Mouse (Mus musculus): ENCODE measurements at regions not wholly inside any gene's neighbourhood (a gene's known extent, or its start where the extent isn't known, plus 50 kb on each side); places are given as distances from the start of the nearest gene placed in this dataset.

DNA sequence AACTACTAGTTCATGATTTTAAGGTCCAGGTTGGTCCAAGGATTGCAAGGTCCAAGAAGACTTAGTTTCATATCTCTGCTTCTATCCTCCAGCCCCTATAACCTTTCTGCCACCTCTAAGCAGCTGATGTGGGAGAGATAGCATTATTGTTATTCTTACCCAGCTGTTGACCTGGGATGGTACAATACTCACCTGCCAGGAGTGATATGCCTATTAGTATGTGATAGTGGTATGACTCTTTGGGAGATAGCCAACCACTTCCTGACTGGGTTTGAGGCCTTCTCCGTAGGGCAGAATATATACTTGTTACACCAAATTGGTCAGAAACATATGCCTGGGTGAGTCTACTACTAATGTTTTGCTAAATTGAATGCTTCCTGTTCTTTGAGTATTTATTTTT, 137.4 kb upstream of the Tprg start:
- Histone ChIP-seq H3K27me3 (ENCODE audit: control insufficient read depth, insufficient read depth, low read length) (no peaks in the 10 kb centered on the region), H3K36me3 (ENCODE audit: control insufficient read depth, insufficient read depth, low read length) (no peaks in the 10 kb centered on the region), H3K4me1 (ENCODE audit: control insufficient read depth, insufficient read depth, low read length) (no peaks in the 10 kb centered on the region), H3K27ac (ENCODE audit: low read length) (no peak overlapping the region), H3K9ac (ENCODE audit: low read length) (no peak overlapping the region), H3K4me2 (ENCODE audit: low read depth, low read length) (no peak overlapping the region), H3K4me3 (replicated peaks; ENCODE audit: low read length) (no peak overlapping the region), H3K9me3 (replicated peaks; ENCODE audit: control insufficient read depth, low read length) (no peaks in the 10 kb centered on the region)
- ATAC-seq (ENCODE audit: insufficient read depth, low FRiP score) = no peak
- 71% methylated on average over 1 of the region's 1 CpGs for WGBS

DNA sequence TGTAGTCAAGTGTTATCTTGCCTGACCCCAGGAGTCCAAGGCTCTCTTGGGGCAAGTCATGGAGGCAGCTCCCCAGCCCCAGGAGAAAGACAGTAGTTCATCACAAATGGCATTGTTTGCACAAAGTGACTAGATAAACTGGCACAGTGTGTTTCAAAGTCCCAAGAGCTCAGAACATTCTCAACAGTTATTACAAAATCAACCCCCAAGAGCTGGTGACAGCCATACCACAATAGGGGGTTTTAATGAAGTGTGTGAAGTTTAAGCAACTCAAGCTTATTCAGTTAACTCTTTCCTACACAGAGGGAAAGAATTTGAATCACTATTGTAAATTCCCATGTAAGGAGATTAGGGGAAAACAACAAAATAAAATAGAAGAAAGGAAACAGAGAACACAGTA, 109.7 kb upstream of the Tprg start:
- no peak for ATAC-seq (ENCODE audit: insufficient read depth, low FRiP score)
- Histone ChIP-seq H3K27ac (ENCODE audit: low read length) (no peak overlapping the region), H3K9ac (ENCODE audit: low read length) (no peak overlapping the region), H3K9me3 (replicated peaks; ENCODE audit: control insufficient read depth, low read length) (no peaks in the 10 kb centered on the region), H3K4me3 (replicated peaks; ENCODE audit: low read length) (no peak overlapping the region), H3K4me2 (ENCODE audit: low read depth, low read length) (no peak overlapping the region), H3K36me3 (ENCODE audit: control insufficient read depth, insufficient read depth, low read length) (no peaks in the 10 kb centered on the region), H3K27me3 (ENCODE audit: control insufficient read depth, insufficient read depth, low read length) (no peaks in the 10 kb centered on the region), H3K4me1 (ENCODE audit: control insufficient read depth, insufficient read depth, low read length) (no peaks in the 10 kb centered on the region)

DNA sequence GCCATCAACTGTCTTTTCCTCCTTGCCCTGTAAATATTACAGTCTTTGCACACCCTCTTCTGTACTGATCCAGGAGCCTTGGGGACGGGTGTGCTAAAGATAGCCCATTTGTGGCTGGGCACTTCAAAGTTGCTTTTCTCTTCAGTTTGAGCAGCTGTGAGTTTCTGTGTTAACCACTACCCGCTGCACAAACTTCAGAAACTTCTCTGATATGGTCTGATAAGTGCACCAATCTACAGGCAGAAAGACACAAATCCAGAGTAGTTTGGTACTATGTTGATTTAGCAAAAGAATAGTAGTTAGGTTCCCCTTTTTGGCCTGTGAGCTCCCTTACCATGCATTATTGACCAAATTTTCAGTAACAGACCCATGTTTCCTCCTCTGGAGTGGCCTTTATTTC, 108.6 kb upstream of the Tprg start:
- no peak overlapping the region for H3K27ac ChIP-seq (ENCODE audit: low read length)
- WGBS = 60% methylated on average over 2 of the region's 2 CpGs

DNA sequence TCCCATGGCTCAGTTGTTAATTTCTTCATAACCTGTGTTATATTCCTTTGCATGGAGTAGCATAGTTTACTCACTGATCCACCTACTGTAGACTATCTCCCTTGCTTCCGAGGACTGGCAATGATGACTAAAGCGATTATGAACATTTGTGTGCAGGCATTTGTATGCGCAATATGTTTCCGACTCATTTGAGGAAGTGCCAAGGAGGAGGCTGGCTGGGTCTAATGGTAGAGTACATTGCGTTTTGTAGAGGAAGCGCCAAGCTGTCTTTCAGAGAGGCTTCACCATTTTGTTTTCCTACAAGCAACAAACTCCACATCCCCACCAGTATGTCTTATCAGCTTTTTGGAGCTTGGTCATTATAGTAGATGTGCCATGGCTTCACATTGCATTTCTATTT, 104.7 kb upstream of the Tprg start:
- Histone ChIP-seq H3K4me3 (replicated peaks; ENCODE audit: low read length) (no peak overlapping the region), H3K27ac (ENCODE audit: low read length) (no peak overlapping the region), H3K4me1 (ENCODE audit: control insufficient read depth, insufficient read depth, low read length) (no peaks in the 10 kb centered on the region), H3K9ac (ENCODE audit: low read length) (no peak overlapping the region), H3K9me3 (replicated peaks; ENCODE audit: control insufficient read depth, low read length) (no peaks in the 10 kb centered on the region), H3K27me3 (ENCODE audit: control insufficient read depth, insufficient read depth, low read length) (no peaks in the 10 kb centered on the region), H3K4me2 (ENCODE audit: low read depth, low read length) (no peak overlapping the region), H3K36me3 (ENCODE audit: control insufficient read depth, insufficient read depth, low read length) (no peaks in the 10 kb centered on the region)
- 90% methylated on average over 6 of the region's 6 CpGs for WGBS
- ATAC-seq (ENCODE audit: insufficient read depth, low FRiP score) = no peak

More for the DNA sequence above, 108.6 kb upstream of the Tprg start:
- no peaks in the 10 kb centered on the region for H3K4me1 ChIP-seq (ENCODE audit: control insufficient read depth, insufficient read depth, low read length)
- no peak overlapping the region for H3K4me2 ChIP-seq (ENCODE audit: low read depth, low read length)
- no peak overlapping the region for H3K9ac ChIP-seq (ENCODE audit: low read length)
- no peaks in the 10 kb centered on the region for H3K27me3 ChIP-seq (ENCODE audit: control insufficient read depth, insufficient read depth, low read length)
- H3K9me3 ChIP-seq (replicated peaks; ENCODE audit: control insufficient read depth, low read length) = no peaks in the 10 kb centered on the region
- no peak overlapping the region for H3K4me3 ChIP-seq (replicated peaks; ENCODE audit: low read length)
- ATAC-seq (ENCODE audit: insufficient read depth, low FRiP score) = no peak
- no peaks in the 10 kb centered on the region for H3K36me3 ChIP-seq (ENCODE audit: control insufficient read depth, insufficient read depth, low read length)

DNA sequence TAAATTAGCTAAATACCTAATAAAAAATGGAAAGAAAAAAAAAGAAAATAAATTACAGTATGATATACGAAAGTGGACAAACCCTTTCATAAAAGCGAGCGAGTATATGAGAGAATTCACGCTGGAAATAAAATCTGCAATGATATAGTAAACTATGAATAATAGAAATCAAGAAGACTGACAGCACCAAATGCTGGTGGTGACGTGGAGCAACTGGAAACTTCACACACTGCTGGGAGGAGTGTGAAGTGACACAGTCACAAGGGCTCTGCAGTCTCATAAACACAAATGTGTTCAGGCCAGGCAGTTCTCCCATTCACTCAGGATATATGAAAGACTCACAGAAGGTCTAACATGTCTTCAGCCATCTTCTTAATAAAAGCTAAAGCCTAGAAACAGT, 89.5 kb upstream of the Tprg start:
- H3K27me3 ChIP-seq (ENCODE audit: control insufficient read depth, insufficient read depth, low read length) = no peaks in the 10 kb centered on the region

DNA sequence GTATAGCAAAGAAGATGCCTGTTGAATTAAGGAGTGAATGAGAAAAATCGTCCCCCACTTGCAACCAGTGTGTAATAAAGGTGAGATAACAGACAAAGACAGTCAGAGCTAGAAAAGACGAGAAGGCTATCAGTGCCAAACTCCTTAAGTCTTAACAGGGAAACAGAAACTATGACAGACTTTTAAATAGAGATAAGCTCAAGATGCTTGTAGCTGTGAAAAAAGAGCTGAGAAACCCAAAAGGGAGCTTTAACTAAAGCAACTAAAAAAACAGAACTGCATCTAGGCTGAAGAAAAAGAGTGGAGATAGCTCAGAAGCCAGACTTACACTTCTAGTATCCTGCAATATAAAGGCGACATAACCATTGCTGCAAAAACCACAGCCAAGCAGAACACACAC, 87.8 kb upstream of the Tprg start:
- H3K4me3 ChIP-seq (replicated peaks; ENCODE audit: low read length) = no peak overlapping the region
- H3K9ac ChIP-seq (ENCODE audit: low read length) = no peak overlapping the region
- H3K27me3 ChIP-seq (ENCODE audit: control insufficient read depth, insufficient read depth, low read length) = no peaks in the 10 kb centered on the region
- H3K27ac ChIP-seq (ENCODE audit: low read length) = no peak overlapping the region
- H3K4me2 ChIP-seq (ENCODE audit: low read depth, low read length) = no peak overlapping the region
- H3K36me3 ChIP-seq (ENCODE audit: control insufficient read depth, insufficient read depth, low read length) = no peaks in the 10 kb centered on the region
- no peaks in the 10 kb centered on the region for H3K9me3 ChIP-seq (replicated peaks; ENCODE audit: control insufficient read depth, low read length)
- ATAC-seq (ENCODE audit: insufficient read depth, low FRiP score) = no peak
- no peaks in the 10 kb centered on the region for H3K4me1 ChIP-seq (ENCODE audit: control insufficient read depth, insufficient read depth, low read length)
- WGBS = 54% methylated on average over 3 of the region's 3 CpGs

More for the DNA sequence above, 89.5 kb upstream of the Tprg start:
- no peak for ATAC-seq (ENCODE audit: insufficient read depth, low FRiP score)
- Histone ChIP-seq H3K27ac (ENCODE audit: low read length) (no peak overlapping the region), H3K9me3 (replicated peaks; ENCODE audit: control insufficient read depth, low read length) (no peaks in the 10 kb centered on the region), H3K4me2 (ENCODE audit: low read depth, low read length) (no peak overlapping the region), H3K4me3 (replicated peaks; ENCODE audit: low read length) (no peak overlapping the region), H3K36me3 (ENCODE audit: control insufficient read depth, insufficient read depth, low read length) (no peaks in the 10 kb centered on the region), H3K9ac (ENCODE audit: low read length) (no peak overlapping the region), H3K4me1 (ENCODE audit: control insufficient read depth, insufficient read depth, low read length) (no peaks in the 10 kb centered on the region)
- 91% methylated on average over 5 of the region's 5 CpGs for WGBS

DNA sequence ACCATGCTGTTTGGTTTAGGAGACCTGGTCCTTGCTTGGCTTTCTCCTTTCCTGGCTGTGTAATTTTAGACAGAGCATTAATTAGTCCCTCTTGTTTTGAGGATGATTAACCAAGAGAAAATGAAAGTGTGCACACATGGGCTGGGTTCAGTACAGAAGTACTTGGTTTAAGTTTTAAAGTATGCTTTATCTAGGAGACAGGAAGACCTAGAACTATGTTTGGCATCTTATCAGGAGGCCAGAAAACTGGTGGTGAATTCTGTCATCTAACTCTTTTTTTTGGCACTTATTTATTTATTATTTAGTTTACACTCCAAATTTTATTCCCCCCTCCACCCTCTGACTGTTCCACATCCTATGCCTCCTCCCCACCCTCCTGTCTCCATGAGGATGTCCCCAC, 86.6 kb upstream of the Tprg start:
- Histone ChIP-seq H3K4me1 (ENCODE audit: control insufficient read depth, insufficient read depth, low read length) (no peaks in the 10 kb centered on the region), H3K27ac (ENCODE audit: low read length) (no peak overlapping the region), H3K9me3 (replicated peaks; ENCODE audit: control insufficient read depth, low read length) (no peaks in the 10 kb centered on the region), H3K27me3 (ENCODE audit: control insufficient read depth, insufficient read depth, low read length) (no peaks in the 10 kb centered on the region), H3K36me3 (ENCODE audit: control insufficient read depth, insufficient read depth, low read length) (no peaks in the 10 kb centered on the region), H3K4me3 (replicated peaks; ENCODE audit: low read length) (no peak overlapping the region), H3K9ac (ENCODE audit: low read length) (no peak overlapping the region), H3K4me2 (ENCODE audit: low read depth, low read length) (no peak overlapping the region)
- ATAC-seq (ENCODE audit: insufficient read depth, low FRiP score) = no peak

DNA sequence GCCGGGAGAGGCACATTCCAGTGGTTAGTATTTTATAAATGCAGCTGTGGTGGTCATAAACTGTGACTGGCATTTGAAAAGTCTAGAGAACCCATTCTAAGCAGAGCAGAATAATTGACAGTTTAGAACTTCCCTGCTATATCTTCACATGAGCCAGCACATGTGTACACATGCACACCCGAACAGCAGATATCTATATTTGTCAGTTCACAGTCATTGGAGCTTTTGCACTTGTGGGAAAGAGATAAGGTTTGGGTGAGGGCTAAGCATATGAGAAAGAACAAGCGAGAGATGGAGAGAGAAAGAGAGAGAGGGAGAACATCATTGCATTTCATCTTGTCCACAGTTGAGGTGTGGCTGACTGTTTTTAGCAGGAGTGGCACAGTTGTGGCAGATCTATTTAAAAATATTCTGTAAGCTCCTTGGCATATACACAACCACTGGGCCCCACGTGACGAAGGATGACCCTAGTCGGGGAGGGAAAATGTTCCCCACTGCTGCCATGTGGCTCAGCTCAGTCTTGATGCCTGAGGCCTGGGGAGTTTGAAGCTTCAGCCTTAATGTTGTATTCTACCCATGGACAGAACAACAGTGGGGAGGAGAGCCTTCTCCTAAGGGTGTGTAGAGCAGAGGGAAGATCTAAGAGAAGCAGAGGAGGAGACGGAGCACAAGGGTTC, 85.4 kb upstream of the Tprg start:
- no peak overlapping the region for H3K4me3 ChIP-seq (replicated peaks; ENCODE audit: low read length)
- H3K9ac ChIP-seq (ENCODE audit: low read length) = no peak overlapping the region
- no peaks in the 10 kb centered on the region for H3K9me3 ChIP-seq (replicated peaks; ENCODE audit: control insufficient read depth, low read length)
- H3K4me1 ChIP-seq (ENCODE audit: control insufficient read depth, insufficient read depth, low read length) = no peaks in the 10 kb centered on the region
- WGBS = 73% methylated on average over 7 of the region's 7 CpGs
- no peak overlapping the region for H3K27ac ChIP-seq (ENCODE audit: low read length)
- H3K36me3 ChIP-seq (ENCODE audit: control insufficient read depth, insufficient read depth, low read length) = no peaks in the 10 kb centered on the region
- no peaks in the 10 kb centered on the region for H3K27me3 ChIP-seq (ENCODE audit: control insufficient read depth, insufficient read depth, low read length)
- no peak for ATAC-seq (ENCODE audit: insufficient read depth, low FRiP score)
- no peak overlapping the region for H3K4me2 ChIP-seq (ENCODE audit: low read depth, low read length)

DNA sequence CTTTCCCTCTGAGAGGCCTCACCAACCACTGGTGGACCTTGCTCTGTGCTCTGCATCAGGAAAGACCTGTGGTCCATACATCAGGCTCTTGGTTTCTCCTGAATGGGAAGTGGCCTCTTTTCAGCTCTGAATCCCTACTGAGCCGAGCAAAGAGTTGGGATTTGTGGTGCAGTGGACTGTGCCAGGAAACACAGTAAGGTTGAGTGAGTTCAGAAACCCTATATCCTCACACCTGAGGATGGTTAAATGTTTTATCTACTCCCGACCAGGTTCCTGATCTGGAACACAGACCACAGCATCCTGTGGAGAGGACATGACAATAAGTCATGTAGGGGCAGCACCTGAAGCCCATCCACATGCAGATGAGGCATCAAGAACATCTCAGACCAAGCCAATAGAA, 73.4 kb upstream of the Tprg start:
- no peaks in the 10 kb centered on the region for H3K36me3 ChIP-seq (ENCODE audit: control insufficient read depth, insufficient read depth, low read length)
- no peak overlapping the region for H3K27ac ChIP-seq (ENCODE audit: low read length)
- H3K27me3 ChIP-seq (ENCODE audit: control insufficient read depth, insufficient read depth, low read length) = no peaks in the 10 kb centered on the region
- WGBS = 66% methylated on average over 2 of the region's 2 CpGs
- no peak overlapping the region for H3K4me3 ChIP-seq (replicated peaks; ENCODE audit: low read length)
- H3K4me2 ChIP-seq (ENCODE audit: low read depth, low read length) = no peak overlapping the region
- ATAC-seq (ENCODE audit: insufficient read depth, low FRiP score) = no peak
- H3K4me1 ChIP-seq (ENCODE audit: control insufficient read depth, insufficient read depth, low read length) = no peaks in the 10 kb centered on the region
- no peaks in the 10 kb centered on the region for H3K9me3 ChIP-seq (replicated peaks; ENCODE audit: control insufficient read depth, low read length)
- H3K9ac ChIP-seq (ENCODE audit: low read length) = no peak overlapping the region

DNA sequence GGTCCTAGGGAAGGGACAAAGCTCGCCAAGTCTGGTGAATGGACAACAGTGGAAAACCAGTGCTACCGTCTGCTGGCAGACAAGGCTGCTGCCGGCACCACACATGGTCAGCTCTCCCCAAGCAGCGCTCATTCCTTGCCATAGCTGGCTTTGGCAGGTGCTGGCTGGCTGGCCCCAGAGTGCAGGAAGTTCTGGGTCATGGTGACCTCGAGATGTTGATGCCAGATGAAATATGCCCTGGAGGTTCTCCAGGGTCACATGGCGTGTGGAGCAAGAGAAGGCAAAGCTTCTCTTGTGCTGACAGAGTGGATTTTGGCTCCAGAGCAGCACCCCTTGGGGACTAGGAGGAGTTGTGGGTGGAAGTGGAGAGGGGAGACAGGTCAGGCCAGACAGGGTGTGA, 66.1 kb upstream of the Tprg start:
- ATAC-seq (ENCODE audit: insufficient read depth, low FRiP score) = no peak
- Histone ChIP-seq H3K27me3 (ENCODE audit: control insufficient read depth, insufficient read depth, low read length) (no peaks in the 10 kb centered on the region), H3K4me1 (ENCODE audit: control insufficient read depth, insufficient read depth, low read length) (no peaks in the 10 kb centered on the region), H3K9ac (ENCODE audit: low read length) (no peak overlapping the region), H3K27ac (ENCODE audit: low read length) (no peak overlapping the region), H3K9me3 (replicated peaks; ENCODE audit: control insufficient read depth, low read length) (no peaks in the 10 kb centered on the region), H3K4me3 (replicated peaks; ENCODE audit: low read length) (no peak overlapping the region), H3K36me3 (ENCODE audit: control insufficient read depth, insufficient read depth, low read length) (no peaks in the 10 kb centered on the region), H3K4me2 (ENCODE audit: low read depth, low read length) (no peak overlapping the region)
- WGBS = 83% methylated on average over 6 of the region's 6 CpGs

All from stomach, embryonic 16.5 days (tissue).